Mouse (Mus musculus) thymus, adult 2 months (tissue): ENCODE data around the gene Hoxb3.

Experiments used
- CTCF ChIP-seq: fragments of 200-500 bp; IDR thresholded peaks from 2 replicates; pipeline ENCODE4 v1.5.1; 2012; ENCODE audit warnings: mild to moderate bottlenecking, control low read depth, low read length, moderate library complexity, borderline replicate concordance; ENCODE audit not compliant: control insufficient read depth, poor library complexity, insufficient read depth; ENCODE audit errors: extremely low read depth
- POLR2A ChIP-seq: fragments of 200-500 bp; IDR thresholded peaks from 2 replicates; pipeline ENCODE4 v1.6.1; 2012; ENCODE audit warnings: mild to moderate bottlenecking, low read length, control low read depth, moderate library complexity; ENCODE audit not compliant: control insufficient read depth, poor library complexity, insufficient read depth; ENCODE audit errors: extremely low read depth

DNA sequence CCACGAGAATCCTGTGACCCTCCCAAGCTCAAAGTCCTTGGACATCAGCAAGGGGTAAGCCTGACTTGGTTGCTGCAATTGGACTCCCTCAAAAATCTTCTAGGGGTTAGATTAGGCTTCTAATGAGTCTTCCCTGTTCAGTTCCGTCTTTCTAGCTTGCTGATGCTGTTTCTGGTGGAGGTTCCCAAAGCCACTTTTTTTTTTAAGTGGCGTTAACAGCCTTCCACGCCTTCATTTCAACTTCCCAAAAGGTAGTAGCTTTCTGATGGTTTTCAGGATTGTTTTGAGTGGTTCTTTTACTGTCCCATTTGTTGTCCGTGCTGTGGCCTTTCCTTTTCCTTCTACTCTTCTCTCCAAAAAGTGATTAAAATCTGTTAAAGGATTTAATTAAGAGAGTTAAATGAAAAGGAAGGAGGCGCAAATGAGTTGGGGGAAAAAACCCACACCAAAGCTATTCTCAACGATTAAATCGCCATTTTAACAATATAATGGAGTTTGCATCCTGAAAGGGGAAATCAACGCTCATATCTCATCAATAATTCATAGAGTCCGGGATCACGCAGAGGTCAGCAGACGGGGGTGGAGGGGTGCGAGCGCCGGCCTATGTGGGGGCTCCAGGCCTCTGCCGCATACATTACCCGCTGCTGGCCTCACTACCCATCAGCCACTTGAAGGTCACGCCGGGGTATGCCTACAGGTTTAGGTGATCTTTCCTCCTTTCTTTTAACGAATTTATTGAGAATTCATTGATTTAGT, 12.8 kb upstream of the Hoxb3 start:
- TF ChIP-seq POLR2A (no peak), CTCF (no peak)
